In the genomic region with DNA sequence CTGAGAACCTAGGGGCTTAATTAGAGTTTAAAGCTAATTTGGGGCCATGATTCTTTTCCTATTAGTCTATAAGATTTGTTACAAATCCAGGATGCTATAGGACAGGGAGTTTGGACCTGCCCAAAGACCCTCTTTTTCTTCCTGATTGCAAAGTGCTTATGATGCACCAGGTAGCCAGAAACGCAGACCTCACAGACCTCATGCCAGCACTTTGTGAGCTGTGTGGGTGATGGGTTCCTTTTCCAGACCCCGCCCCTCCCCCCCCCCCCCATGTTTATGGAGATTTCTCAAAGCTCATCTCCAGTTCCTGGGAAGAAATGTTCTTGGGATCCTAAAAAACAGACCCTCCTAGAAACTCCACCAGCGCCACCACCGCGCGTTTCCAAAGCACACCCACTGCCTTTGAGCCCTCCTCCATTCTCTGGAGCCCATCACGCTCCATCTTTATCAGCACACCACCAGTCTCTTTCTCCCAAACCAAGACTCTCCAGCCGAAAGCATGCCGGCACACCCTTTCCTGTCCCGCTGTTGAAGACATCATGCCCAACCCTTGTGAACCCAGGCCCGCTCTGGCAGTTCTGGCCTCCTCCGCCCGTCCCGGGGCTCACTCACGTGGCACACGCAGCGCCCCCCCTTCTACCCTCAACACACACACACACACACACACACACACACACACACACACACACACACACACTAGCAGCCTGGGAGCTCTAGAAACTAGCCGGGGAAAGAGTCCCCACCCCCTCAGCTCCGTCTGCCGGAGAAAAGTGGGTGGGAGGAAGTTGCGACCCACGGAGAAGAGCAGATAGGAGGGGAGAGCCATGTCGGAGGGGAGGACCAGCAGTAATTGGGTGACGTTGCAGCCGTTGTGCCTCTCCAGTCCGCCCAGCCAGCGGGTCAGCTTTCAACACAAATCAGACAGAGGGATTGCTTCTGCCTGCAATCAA, we compare ENCODE assay signal across 8 mouse cellular contexts. TPM values are rescaled to one million over a fixed set of nuclear protein-coding genes. Genes with fewer than 3 reads are reported as not detected.
DNase-seq lines count a peak whose midpoint lies in the region; ATAC-seq and TF ChIP-seq lines count a peak whose summit lies in the region.

No protein-coding gene starts in this region.

- H3K4me3 ChIP-seq in forebrain, postnatal 0 days (ENCODE audit: low read depth, low read length) = peak overlapping the region; percentile 43
- peak overlapping the region; percentile 46 for H3K4me3 ChIP-seq in neural tube, embryonic 15.5 days (replicated peaks)
- H3K4me3 ChIP-seq in thymus, adult 2 months (ENCODE audit: control insufficient read depth, insufficient read depth, low read length) = peak overlapping the region; percentile 59

- peak overlapping the region; percentile 55 for H3K4me2 ChIP-seq in forebrain, postnatal 0 days (ENCODE audit: low read depth)
- H3K4me2 ChIP-seq in neural tube, embryonic 15.5 days = peak overlapping the region; percentile 74

- intact Hi-C loops in heart, postnatal 25 days (cut with DNase I) = no loop called here

- H3K27me3 ChIP-seq in forebrain, postnatal 0 days (ENCODE audit: insufficient read depth, low read length) = no peaks in the 10 kb centered on the region
- H3K27me3 ChIP-seq in neural tube, embryonic 15.5 days (replicated peaks) = no peaks in the 10 kb centered on the region
- no peaks in the 10 kb centered on the region for H3K27me3 ChIP-seq in thymus, adult 2 months (ENCODE audit: control insufficient read depth, insufficient read depth, low read length)

- no peaks in the 10 kb centered on the region for H3K9me3 ChIP-seq in forebrain, postnatal 0 days (ENCODE audit: low read length)
- H3K9me3 ChIP-seq in neural tube, embryonic 15.5 days (replicated peaks) = no peaks in the 10 kb centered on the region

- peak overlapping the region; percentile 85 for H3K27ac ChIP-seq in forebrain, postnatal 0 days (ENCODE audit: low read depth, low read length)
- H3K27ac ChIP-seq in neural tube, embryonic 15.5 days (replicated peaks) = peak overlapping the region; percentile 84
- H3K27ac ChIP-seq in thymus, adult 2 months (ENCODE audit: control insufficient read depth, insufficient read depth, low read length) = no peak overlapping the region

- H3K36me3 ChIP-seq in forebrain, postnatal 0 days (ENCODE audit: insufficient read depth) = no peaks in the 10 kb centered on the region
- no peaks in the 10 kb centered on the region for H3K36me3 ChIP-seq in neural tube, embryonic 15.5 days
- no peaks in the 10 kb centered on the region for H3K36me3 ChIP-seq in thymus, adult 2 months (ENCODE audit: control insufficient read depth, insufficient read depth, low read length)

- H3K4me1 ChIP-seq in forebrain, postnatal 0 days (ENCODE audit: insufficient read depth) = no peaks in the 10 kb centered on the region; the same call in 1 of the 2 replicates
- H3K4me1 ChIP-seq in neural tube, embryonic 15.5 days = peaks cover 5% of the 10 kb centered on the region; the same call in 1 of the 2 replicates
- H3K4me1 ChIP-seq in thymus, adult 2 months (replicated peaks; ENCODE audit: control insufficient read depth, insufficient read depth, low read length) = peaks cover 9% of the 10 kb centered on the region

- peak; percentile 93 for ATAC-seq in forebrain, postnatal 0 days
- peak; percentile 94 for ATAC-seq in neural tube, embryonic 15.5 days (ENCODE audit: low FRiP score)

- peak; percentile 66 for DNase-seq in MEL-GATA-1-ER (ENCODE audit: extremely low read depth, low read depth)
- DNase-seq in cerebellum, adult 8-10 months = peak; percentile 36
- DNase-seq in forebrain, postnatal 0 days = peak; percentile 84
- peak; percentile 63 for DNase-seq in heart, postnatal 25 days (ENCODE audit: low spot score)
- peak; percentile 63 to 80 for DNase-seq in layer of hippocampus, adult 18-20 months (ENCODE audit: low spot score in 2 of 2)
- peak; percentile 59 to 68 for DNase-seq in lung, adult 18-20 months
- DNase-seq in thymus, adult 2 months = peak; percentile 30

- H3K9ac ChIP-seq in forebrain, postnatal 0 days = peak overlapping the region; percentile 70
- peak overlapping the region; percentile 63 for H3K9ac ChIP-seq in neural tube, embryonic 15.5 days (replicated peaks)

- peak; percentile 31 for TF ChIP-seq CTCF in forebrain, postnatal 0 days (IDR thresholded peaks at IDR 0.05; ENCODE audit: low read depth)
- TF ChIP-seq CTCF in thymus, adult 2 months (IDR thresholded peaks at IDR 0.05; ENCODE audit: borderline replicate concordance, control insufficient read depth, extremely low read depth, insufficient read depth, low read length, poor library complexity) = no peak

- WGBS in forebrain, postnatal 0 days = under 1% methylated on average over 27 of the region's 27 CpGs
- WGBS in neural tube, embryonic 15.5 days = under 1% methylated on average over 26 of the region's 27 CpGs
- 5% methylated on average over 27 of the region's 27 CpGs for WGBS in thymus, adult 2 months

- TF ChIP-seq POLR2A in thymus, adult 2 months (IDR thresholded peaks at IDR 0.05; ENCODE audit: control insufficient read depth, extremely low read depth, insufficient read depth, low read length, poor library complexity) = no peak

RNA-seq across cellular contexts. Expression of a gene that starts 14.1 kb away (rescaled TPM):
- total RNA-seq in forebrain, postnatal 0 days (2014; rRNA removed) = 245 and 448 TPM in 2 replicates
- polyA plus RNA-seq in forebrain, postnatal 0 days (2015; fragmentation: Nextera tagmentation; extraction: Ambion mirVana) = 373 and 527 TPM in 2 replicates
- total RNA-seq in heart, postnatal 25 days (2021) = 10 to 100 TPM; 72.7 to 76.0 TPM
- 100 to 1,000 TPM; 112 to 119 TPM for total RNA-seq in layer of hippocampus, adult 18-20 months (2021)
- 29.7 and 30.8 TPM in 2 replicates for polyA plus RNA-seq in neural tube, embryonic 15.5 days (2015; fragmentation: Nextera tagmentation; extraction: Ambion mirVana)
- polyA plus RNA-seq in thymus, adult 2 months (2012; rRNA removed) = 5.2 and 7.0 TPM in 2 replicates

Comparison
In these comparisons a context has a peak if more than half of its experiments do, and no peak if none do; other contexts are left out.
1. DNase-seq: peak in every context shown above with its lines; median percentile 84 in forebrain, postnatal 0 days; 72 in layer of hippocampus, adult 18-20 months; 66 in MEL-GATA-1-ER; 64 in lung, adult 18-20 months; 63 in heart, postnatal 25 days; 36 in cerebellum, adult 8-10 months; 30 in thymus, adult 2 months.